Mouse (Mus musculus): ENCODE data around the gene Map10.

Gene Map10

DNA sequence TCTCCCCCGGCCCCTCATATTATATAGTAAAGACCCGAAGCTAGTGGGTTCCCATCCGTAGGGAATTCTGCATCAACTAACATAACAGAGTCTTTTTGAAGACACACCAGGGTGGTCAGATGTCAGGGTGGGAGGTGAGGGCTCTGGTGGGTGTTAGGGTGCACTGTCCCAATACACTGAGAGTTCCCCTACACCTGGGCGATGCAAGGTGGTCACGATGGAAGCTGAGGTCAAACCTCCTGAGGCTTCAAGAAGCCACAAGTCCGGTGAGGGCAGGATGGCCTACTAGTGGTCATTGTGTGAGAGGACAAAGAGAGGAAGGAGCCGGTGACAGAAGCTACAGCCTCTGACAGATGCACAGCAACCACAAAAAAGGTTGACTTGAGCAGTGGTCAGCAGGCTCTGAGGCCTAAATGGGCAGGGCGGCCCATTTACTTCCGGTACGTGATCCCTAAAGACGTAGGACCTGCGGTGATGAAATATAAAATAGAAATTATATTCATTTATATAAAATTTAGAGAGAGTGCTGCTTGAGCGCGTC, 389 bp upstream of the Map10 start:
- in situ Hi-C loops (cut with MboI; ENCODE audit: unreplicated experiment in 2 of 2): no loop called here

- in situ Hi-C loops (cut with MboI; ENCODE audit: unreplicated experiment in 2 of 2): no loop called here
These were observed 802 bp downstream of the Map10 start for GRCm38 (mm10) chr8:125670420-125670819.

GRCm38 (mm10) chr8:125670906-125671305, 1.3 kb downstream of the Map10 start:
- in situ Hi-C loops (cut with MboI; ENCODE audit: unreplicated experiment in 2 of 2): no loop called here

- in situ Hi-C loops (cut with MboI; ENCODE audit: unreplicated experiment in 2 of 2): no loop called here
These were observed 1.8 kb downstream of the Map10 start for GRCm38 (mm10) chr8:125671371-125671770.

- in situ Hi-C loops (cut with MboI; ENCODE audit: unreplicated experiment in 2 of 2): no loop called here
These were observed 6.2 kb downstream of the Map10 start for GRCm38 (mm10) chr8:125675796-125676195.

DNA sequence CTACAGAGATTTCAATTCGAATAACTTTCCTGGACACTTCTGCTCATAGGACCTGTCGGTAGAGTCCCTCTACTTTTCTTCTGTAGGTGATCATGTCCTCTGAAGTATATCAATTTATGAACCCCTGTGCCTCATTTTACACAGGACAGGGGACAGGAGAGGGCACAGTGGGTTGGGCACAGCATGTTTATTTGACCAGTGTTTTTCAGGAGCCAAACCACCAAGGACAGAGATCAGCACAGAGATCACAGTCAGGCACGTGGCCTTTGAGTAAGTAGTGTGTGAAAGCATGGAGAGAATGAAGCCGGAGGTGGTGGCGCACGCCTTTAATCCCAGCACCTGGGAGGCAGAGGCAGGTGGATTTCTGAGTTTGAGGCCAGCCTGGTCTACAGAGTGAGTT, 7.9 kb downstream of the Map10 start:
- in situ Hi-C loops (cut with MboI; ENCODE audit: unreplicated experiment in 2 of 2): no loop called here

- in situ Hi-C loops (cut with MboI; ENCODE audit: unreplicated experiment in 2 of 2): no loop called here
These were observed 9.4 kb downstream of the Map10 start for GRCm38 (mm10) chr8:125678854-125679648.

DNA sequence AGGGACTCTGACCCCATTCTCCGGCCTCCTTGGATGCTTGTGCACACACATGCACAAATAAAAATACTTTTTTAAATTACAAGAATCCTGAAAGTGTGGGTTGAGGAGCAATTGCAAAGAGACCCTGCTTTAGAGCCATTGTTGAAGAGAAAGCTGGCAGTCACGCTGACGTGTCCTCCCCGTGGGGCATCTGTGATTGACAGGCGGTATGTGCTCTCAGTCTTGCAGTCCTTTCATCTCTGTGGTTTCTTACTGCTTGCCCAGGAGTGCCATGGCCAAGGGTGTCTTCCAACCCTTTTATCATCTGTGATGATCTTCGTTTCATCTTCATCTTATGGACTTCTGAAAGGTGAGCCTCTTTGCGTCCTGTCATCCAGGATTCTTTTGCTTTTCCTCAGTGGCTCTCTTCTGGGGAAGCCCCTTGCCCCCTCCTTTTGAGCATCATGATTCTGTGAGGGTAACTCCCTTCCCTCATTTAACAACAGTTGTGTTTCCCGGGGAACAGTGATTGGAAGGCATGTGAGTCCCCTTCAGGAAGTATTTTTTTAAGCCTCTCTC, 11.3 kb downstream of the Map10 start:
- in situ Hi-C loops (cut with MboI; ENCODE audit: unreplicated experiment in 2 of 2): no loop called here

- in situ Hi-C loops (cut with MboI; ENCODE audit: unreplicated experiment in 2 of 2): no loop called here
These were observed 15.7 kb downstream of the Map10 start for GRCm38 (mm10) chr8:125685216-125685760.

DNA sequence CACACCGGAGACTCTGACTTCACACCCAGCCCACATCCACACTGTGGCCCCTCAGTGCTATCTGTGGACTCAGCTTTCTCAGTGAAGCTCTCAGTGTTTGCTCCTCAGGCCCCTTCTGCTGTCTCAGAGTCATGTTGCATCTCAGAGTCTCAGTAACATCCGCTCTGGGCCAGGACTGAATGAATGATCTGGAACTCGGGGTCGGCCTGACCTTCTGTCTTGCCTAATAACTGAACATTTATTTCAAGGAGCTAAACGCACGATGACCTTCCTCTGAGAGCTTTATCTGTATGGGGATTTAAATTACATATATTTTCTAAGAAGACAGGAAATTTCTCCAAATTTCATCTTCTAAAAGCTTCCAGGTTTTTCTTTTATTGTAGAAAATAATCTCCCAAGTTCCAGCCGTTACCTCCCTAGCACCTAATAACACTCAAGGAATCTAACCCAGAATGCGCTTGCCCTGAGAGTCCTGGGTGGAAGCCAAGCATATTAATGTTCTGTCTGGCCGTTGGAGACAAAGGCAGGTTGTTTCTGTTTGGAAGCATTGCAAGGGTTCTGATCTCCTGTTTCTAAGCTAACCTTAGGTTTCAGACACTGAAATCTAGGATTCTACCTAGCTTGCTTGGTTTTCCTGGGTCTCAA, 16.7 kb downstream of the Map10 start:
- in situ Hi-C loops (cut with MboI; ENCODE audit: unreplicated experiment in 2 of 2): no loop called here

DNA sequence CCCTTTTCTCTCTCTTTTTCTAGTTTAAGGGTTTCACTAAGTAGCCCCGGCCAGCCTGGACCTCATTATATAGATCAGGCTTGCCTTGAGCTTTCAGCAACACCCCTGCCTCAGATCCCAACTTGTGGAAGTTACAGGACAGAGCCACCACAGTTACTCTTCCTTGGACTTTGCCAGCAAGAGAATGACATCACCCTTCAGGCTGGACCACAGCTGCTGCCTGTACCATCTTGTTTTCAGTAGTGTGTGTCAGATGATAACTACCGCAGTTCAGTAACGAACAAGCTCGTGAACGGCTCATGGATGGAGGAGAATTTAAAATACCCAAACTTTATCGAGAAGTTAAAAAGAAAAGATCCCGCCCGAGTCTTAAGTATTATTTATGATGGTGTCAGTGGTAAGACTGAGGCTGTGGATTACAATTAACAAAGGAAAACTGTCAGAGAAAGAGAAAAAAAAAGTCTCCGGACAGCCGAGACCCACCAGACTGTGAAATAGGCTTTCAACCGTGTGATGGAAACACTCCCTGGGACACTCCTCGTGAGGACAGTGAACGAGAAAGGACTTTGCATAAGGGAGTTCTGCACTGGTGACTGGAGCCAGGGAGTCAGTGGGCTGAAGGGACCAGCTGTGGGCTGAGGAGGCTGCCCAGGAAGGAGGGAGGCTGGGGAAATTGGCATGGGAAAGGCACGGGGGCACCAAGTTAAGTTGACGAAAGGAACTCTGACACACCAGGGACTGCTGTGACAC, 20.7 kb downstream of the Map10 start:
- in situ Hi-C loops (cut with MboI; ENCODE audit: unreplicated experiment in 2 of 2): no loop called here

DNA sequence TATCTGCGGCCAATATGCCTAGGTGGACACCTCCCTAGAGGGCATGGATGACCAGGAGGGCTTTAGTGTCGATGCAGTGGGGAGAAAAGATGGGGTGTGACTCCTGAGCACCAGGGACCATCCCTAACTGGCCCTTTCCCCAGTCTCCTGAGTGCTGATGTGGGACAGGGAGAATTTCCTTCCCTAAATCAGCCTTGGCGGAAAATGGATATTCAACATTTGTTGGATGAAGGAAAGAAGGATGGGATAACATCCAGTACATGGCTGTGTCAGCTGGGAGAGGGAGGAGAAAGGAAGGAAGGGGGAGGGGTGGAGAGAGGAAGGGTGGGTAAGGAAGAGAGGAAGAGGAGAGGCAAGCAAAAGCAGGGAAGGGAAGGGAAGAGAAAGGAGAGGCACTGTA, 21.3 kb downstream of the Map10 start:
- in situ Hi-C loops (cut with MboI; ENCODE audit: unreplicated experiment in 2 of 2): no loop called here

DNA sequence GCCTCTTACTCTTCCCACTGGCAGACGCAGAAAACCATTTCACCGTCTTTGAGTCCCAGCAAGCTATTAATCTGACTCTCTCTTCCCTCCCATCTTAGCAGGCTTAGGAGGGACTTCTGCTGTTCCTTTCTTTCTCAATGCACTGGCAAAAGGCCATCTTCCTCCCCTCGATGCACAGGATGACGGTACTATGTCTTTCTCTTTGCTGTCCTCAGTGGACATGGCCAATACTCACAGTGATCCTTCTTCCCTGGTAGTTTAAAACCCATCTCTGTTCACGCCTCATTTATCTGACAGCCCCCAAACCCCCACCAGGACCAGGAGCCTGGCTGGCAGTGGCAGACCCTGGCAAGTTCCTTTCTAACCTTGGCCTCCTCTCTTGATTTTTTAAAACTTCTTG, 22.8 kb downstream of the Map10 start:
- in situ Hi-C loops (cut with MboI; ENCODE audit: unreplicated experiment in 2 of 2): no loop called here

GRCm38 (mm10) chr8:125693197-125693596, 23.6 kb downstream of the Map10 start:
- in situ Hi-C loops (cut with MboI; ENCODE audit: unreplicated experiment in 2 of 2): no loop called here

GRCm38 (mm10) chr8:125695951-125696350, 26.3 kb downstream of the Map10 start:
- in situ Hi-C loops (cut with MboI; ENCODE audit: unreplicated experiment in 2 of 2): no loop called here

- in situ Hi-C loops (cut with MboI; ENCODE audit: unreplicated experiment in 2 of 2): loop anchor here in 1 of 2 experiments (25.0 kb wide), 1 partner anchor 637 kb away; the partner anchor contains the start of gene Disc1
These were observed 29.9 kb downstream of the Map10 start for GRCm38 (mm10) chr8:125699391-125700025.

DNA sequence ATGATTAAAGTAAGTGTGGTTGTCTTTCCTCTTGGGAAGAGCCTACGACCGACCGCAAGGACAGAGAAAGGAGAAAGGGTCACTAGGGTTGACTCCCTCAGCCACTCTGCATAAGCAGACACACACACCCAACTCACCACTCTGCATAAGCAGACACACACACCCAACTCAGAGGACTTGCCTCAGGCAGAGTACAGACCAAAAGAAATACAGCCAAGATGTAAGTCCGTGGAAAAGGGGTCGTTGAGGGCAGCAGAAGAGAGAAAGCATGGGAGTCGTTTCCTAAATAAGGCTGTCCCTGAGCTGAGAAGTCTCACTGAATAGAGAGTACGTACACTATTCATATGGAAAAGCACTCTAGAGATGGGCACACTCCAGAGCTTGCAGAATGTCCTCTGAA, 30.8 kb downstream of the Map10 start:
- in situ Hi-C loops (cut with MboI; ENCODE audit: unreplicated experiment in 2 of 2): loop anchor here in 1 of 2 experiments (25.0 kb wide), 1 partner anchor 638 kb away; the partner anchor contains the start of gene Disc1

- in situ Hi-C loops (cut with MboI; ENCODE audit: unreplicated experiment in 2 of 2): loop anchor here in 1 of 2 experiments (25.0 kb wide), 1 partner anchor 641 kb away; the partner anchor contains the start of gene Disc1
These were observed 33.4 kb downstream of the Map10 start for GRCm38 (mm10) chr8:125702868-125703473.

GRCm38 (mm10) chr8:125704434-125704833, 34.8 kb downstream of the Map10 start:
- in situ Hi-C loops (cut with MboI; ENCODE audit: unreplicated experiment in 2 of 2): loop anchor here in 1 of 2 experiments (25.0 kb wide), 1 partner anchor 642 kb away; the partner anchor contains the start of gene Disc1

Data from v-Abl transformed pro-B cells (cell line).